Mouse (Mus musculus) stomach, postnatal 0 days (tissue): ENCODE measurements around the gene Cmah. TPM values are rescaled to one million over a fixed set of nuclear protein-coding genes. Genes with fewer than 3 reads are reported as not detected.

ENCODE experiments used
- ATAC-seq: fragments of 200-750 bp; cut with Nextera tagmentation; 2 replicates; pipeline ENCODE4 v1.8.0; 2017; ENCODE audit not compliant: low FRiP score, low TSS enrichment
- DNase-seq: peaks from one replicate; pipeline ENCODE4 v3.0.0-alpha.2; 2016; ENCODE audit warnings: low spot score
- H3K27ac ChIP-seq: fragments of 300-500 bp; sonication (generic); replicated peaks from 2 replicates; pipeline ENCODE4 v1.5.1; 2014; ENCODE audit warnings: mild to moderate bottlenecking, control low read depth
- H3K27me3 ChIP-seq: fragments of 300-500 bp; sonication (generic); 2 replicates; pipeline ENCODE4 v1.6.1; 2014; ENCODE audit warnings: low read length; ENCODE audit not compliant: control insufficient read depth, insufficient read depth
- H3K36me3 ChIP-seq: fragments of 300-500 bp; sonication (generic); 2 replicates; pipeline ENCODE4 v1.6.1; 2014; ENCODE audit warnings: low read length, mixed read lengths; ENCODE audit not compliant: control insufficient read depth, insufficient read depth
- H3K4me1 ChIP-seq: fragments of 300-500 bp; sonication (generic); replicated peaks from 2 replicates; pipeline ENCODE4 v1.6.1; 2014; ENCODE audit warnings: antibody characterized with exemption; ENCODE audit not compliant: control insufficient read depth, insufficient read depth
- H3K4me2 ChIP-seq: fragments of 300-500 bp; sonication (generic); replicated peaks from 2 replicates; pipeline ENCODE4 v1.6.1; 2014; ENCODE audit warnings: low read depth, mild to moderate bottlenecking, control low read depth, moderate library complexity
- H3K4me3 ChIP-seq: fragments of 300-500 bp; sonication (generic); 2 replicates; pipeline ENCODE4 v1.5.1; 2014; ENCODE audit warnings: low read depth, low read length, control low read depth
- H3K9ac ChIP-seq: fragments of 300-500 bp; sonication (generic); 2 replicates; pipeline ENCODE4 v1.6.1; 2014; ENCODE audit warnings: mild to moderate bottlenecking, low read length, control low read depth, mixed read lengths
- H3K9me3 ChIP-seq: fragments of 300-500 bp; sonication (generic); 2 replicates; pipeline ENCODE4 v1.6.1; 2016; ENCODE audit warnings: low read length; ENCODE audit not compliant: control insufficient read depth
- CTCF ChIP-seq: IDR thresholded peaks from 2 replicates; pipeline ENCODE4 v1.5.1; 2016; ENCODE audit warnings: antibody characterized with exemption, low read depth, mild to moderate bottlenecking, moderate library complexity
- EP300 ChIP-seq: optimal IDR thresholded peaks from 2 replicates; pipeline ENCODE3; 2016; ENCODE audit warnings: antibody characterized with exemption
- WGBS: fragments of 180-500 bp; shearing (Covaris S2); extraction: QIAGEN DNeasy Blood & Tissue Kit; methylation state at CpG from one replicate; pipeline ENCODE4 v1.1.7; 2014; 5-methylcytosine and 5-hydroxymethylcytosine counted together
- polyA plus RNA-seq: library from polyadenylated mRNA; unstranded; fragments of >200 nt; fragmentation: Nextera tagmentation; extraction: Ambion mirVana; gene quantifications from 2 replicates; pipeline ENCODE4 v1.2.1, GENCODE M21; 2015

Gene Cmah
- polyA plus RNA-seq, 1 experiment from 2014 or later: 1.3 TPM

DNA sequence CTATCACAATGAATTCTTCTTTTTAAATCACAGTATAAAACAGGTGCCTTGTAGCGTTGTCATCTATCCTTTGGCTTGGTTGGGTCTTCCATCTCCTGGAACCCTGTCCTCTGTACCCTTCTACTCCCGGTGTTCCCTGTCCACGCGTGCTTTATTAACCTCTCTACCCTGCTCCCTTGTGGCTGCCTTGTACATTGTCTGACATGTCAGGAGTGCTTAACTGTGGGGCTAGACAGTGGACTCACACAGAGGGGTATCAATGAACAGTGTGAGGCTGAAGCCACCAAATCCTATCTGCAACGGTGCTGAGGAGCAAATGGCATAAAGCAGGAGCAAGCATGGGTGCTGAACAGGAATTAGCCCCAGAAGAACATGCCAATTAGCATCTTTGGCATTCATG is 133.3 kb downstream of the Cmah start:
- TF ChIP-seq EP300 (no peak), CTCF (peak; percentile 7; the same call in 1 of the 2 replicates)
- H3K9me3 ChIP-seq: no peaks in the 10 kb centered on the region
- H3K9ac ChIP-seq: no peak overlapping the region
- no peaks in the 10 kb centered on the region for H3K27me3 ChIP-seq
- WGBS: 87% methylated on average over 5 of the region's 5 CpGs
- H3K27ac ChIP-seq: no peak overlapping the region
- no peaks in the 10 kb centered on the region for H3K4me1 ChIP-seq
- DNase-seq: no peak
- ATAC-seq: no peak
- H3K36me3 ChIP-seq: no peaks in the 10 kb centered on the region
- no peak overlapping the region for H3K4me3 ChIP-seq
- no peak overlapping the region for H3K4me2 ChIP-seq

GRCm38 (mm10) chr13:24463767-24464166 is 136.6 kb downstream of the Cmah start:
- TF ChIP-seq CTCF: no peak
- no peak for TF ChIP-seq EP300
- H3K9me3 ChIP-seq: no peaks in the 10 kb centered on the region
- H3K4me2 ChIP-seq: no peak overlapping the region
- no peaks in the 10 kb centered on the region for H3K4me1 ChIP-seq
- WGBS: 69% methylated on average over 7 of the region's 7 CpGs
- no peak overlapping the region for H3K4me3 ChIP-seq
- H3K27ac ChIP-seq: no peak overlapping the region
- H3K36me3 ChIP-seq: no peaks in the 10 kb centered on the region
- no peak for ATAC-seq
- DNase-seq: no peak
- no peaks in the 10 kb centered on the region for H3K27me3 ChIP-seq
- H3K9ac ChIP-seq: no peak overlapping the region

GRCm38 (mm10) chr13:24466027-24466426 is 138.8 kb downstream of the Cmah start:
- no peaks in the 10 kb centered on the region for H3K4me1 ChIP-seq
- H3K9me3 ChIP-seq: no peaks in the 10 kb centered on the region
- no peaks in the 10 kb centered on the region for H3K27me3 ChIP-seq
- H3K9ac ChIP-seq: no peak overlapping the region
- no peak for TF ChIP-seq CTCF
- TF ChIP-seq EP300: no peak
- H3K4me3 ChIP-seq: no peak overlapping the region
- DNase-seq (no peak), ATAC-seq (no peak)
- H3K36me3 ChIP-seq: no peaks in the 10 kb centered on the region
- no peak overlapping the region for H3K4me2 ChIP-seq
- WGBS: 90% methylated on average over 9 of the region's 9 CpGs
- no peak overlapping the region for H3K27ac ChIP-seq

DNA sequence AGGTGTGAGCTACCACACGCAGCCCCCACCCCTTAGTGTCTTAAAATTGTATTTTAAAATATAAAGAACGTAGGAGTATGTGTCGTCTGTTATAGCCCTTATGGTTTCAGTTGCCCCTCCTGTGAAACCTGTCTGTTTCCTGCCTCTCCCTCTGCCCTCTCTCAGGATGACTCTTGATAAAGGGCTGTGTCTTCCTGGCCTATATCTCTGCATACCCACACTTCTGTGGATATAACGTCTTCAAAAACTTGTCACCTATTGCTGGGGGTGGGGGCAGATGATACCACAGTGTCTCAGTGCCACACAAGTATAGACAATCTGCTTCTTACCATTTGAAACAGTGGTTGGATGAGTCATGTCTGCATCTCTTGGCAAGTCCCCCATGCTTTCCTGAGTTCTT is 140.6 kb downstream of the Cmah start:
- Histone ChIP-seq H3K27me3 (no peaks in the 10 kb centered on the region), H3K9ac (no peak overlapping the region), H3K9me3 (no peaks in the 10 kb centered on the region), H3K4me3 (no peak overlapping the region), H3K27ac (no peak overlapping the region), H3K4me2 (no peak overlapping the region), H3K36me3 (no peaks in the 10 kb centered on the region), H3K4me1 (no peaks in the 10 kb centered on the region)
- WGBS: 70% methylated on average over 4 of the region's 4 CpGs
- ATAC-seq: no peak
- TF ChIP-seq CTCF: no peak
- TF ChIP-seq EP300: no peak
- DNase-seq: no peak

GRCm38 (mm10) chr13:24477564-24477963 is 150.4 kb downstream of the Cmah start:
- Histone ChIP-seq H3K4me3 (no peak overlapping the region), H3K36me3 (no peaks in the 10 kb centered on the region), H3K27me3 (no peaks in the 10 kb centered on the region), H3K27ac (no peak overlapping the region), H3K4me1 (no peaks in the 10 kb centered on the region), H3K4me2 (no peak overlapping the region), H3K9me3 (no peaks in the 10 kb centered on the region), H3K9ac (no peak overlapping the region)
- TF ChIP-seq EP300: no peak
- TF ChIP-seq CTCF: no peak
- ATAC-seq (0 out of 2 replicates have a peak, but pooled peaks have one; percentile 47), DNase-seq (no peak)
- 40% methylated on average over 5 of the region's 5 CpGs for WGBS

- H3K27ac ChIP-seq: no peak overlapping the region
- H3K4me2 ChIP-seq: no peak overlapping the region
- H3K9me3 ChIP-seq: no peaks in the 10 kb centered on the region
- H3K36me3 ChIP-seq: no peaks in the 10 kb centered on the region
- DNase-seq: no peak
- ATAC-seq: peak; percentile 38; the same call in 1 of the 2 replicates
- H3K4me3 ChIP-seq: no peak overlapping the region
- H3K27me3 ChIP-seq: no peaks in the 10 kb centered on the region
- 87% methylated on average over 2 of the region's 2 CpGs for WGBS
- no peak overlapping the region for H3K9ac ChIP-seq
- no peaks in the 10 kb centered on the region for H3K4me1 ChIP-seq
- TF ChIP-seq CTCF: no peak
- TF ChIP-seq EP300: no peak
Observed at GRCm38 (mm10) chr13:24479516-24479915, 152.3 kb downstream of the Cmah start.
